Mouse (Mus musculus) heart, postnatal 14 days (tissue): ENCODE measurements around the gene A230050P20Rik. TPM values are rescaled to one million over a fixed set of nuclear protein-coding genes. Genes with fewer than 3 reads are reported as not detected.

Source experiments
- DNase-seq, 2 experiments: peaks; one replicate each; pipeline ENCODE4 v3.0.0; 2021 to 2022
- intact Hi-C: fragments of 180-260 bp; cut with DNase I; formaldehyde crosslinking; loops from one replicate; pipeline ENCODE4 v1.15.1; 2025
- total RNA-seq, 2 experiments: library from RNA; stranded (reverse); gene quantifications; 2 replicates each; pipeline ENCODE4 v1.2.3; 2021

A230050P20Rik gene
- total RNA-seq, 2 experiments from 2014 or later = 4.6 to 5.0 TPM

DNA sequence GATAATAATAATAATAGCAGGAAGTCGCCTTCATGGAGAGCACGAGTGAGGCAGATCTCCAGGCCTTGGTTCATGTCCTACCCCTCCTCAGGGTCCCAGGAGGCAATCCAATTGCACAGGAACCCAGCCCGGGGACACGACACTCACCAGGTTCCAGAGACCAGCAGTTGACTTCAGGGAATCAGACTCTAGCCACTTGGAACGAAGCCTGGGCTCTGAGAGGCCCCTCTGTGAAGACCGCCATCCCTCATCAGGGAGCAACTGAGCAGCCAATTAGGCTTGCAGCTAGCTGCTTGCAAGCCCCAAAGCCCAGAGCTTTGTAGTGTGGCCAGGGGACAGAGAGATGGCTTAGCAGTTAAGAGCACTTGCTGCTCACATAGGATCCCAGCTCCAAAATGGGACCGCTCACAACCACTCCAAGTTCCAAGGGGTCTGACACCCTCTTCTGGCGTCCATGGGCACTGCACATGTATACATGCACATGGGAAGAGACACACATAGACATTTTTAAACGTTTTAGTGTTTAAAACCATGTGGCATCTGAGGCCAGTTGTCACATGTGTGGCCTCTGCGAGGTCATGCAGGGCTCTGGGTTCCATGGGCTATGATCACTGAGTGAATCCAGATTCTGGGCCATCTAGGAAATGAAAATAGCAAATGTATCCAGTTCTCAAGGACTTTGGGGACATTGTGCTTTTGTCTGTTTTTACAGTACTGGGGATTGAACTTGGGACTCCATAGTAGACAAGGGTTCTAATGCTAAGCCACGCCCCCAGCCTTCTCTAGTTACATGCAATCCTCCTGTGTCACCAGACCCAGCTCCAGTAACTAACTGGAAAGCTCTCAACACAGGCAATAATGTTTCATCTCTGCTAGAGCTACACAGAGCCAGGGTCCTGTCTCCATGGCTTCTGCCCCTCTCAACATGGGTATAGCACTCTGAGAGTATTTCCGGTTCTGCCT lies 2.0 kb downstream of the A230050P20Rik start:
- no peak for DNase-seq
- intact Hi-C loops = no loop called here

- intact Hi-C loops = no loop called here
- DNase-seq = no peak
Measured at GRCm38 (mm10) chr9:20872991-20873390, 4.5 kb downstream of the A230050P20Rik start.

- DNase-seq = no peak
- intact Hi-C loops = no loop called here
Measured at GRCm38 (mm10) chr9:20873521-20873920, 5.1 kb downstream of the A230050P20Rik start.

DNA sequence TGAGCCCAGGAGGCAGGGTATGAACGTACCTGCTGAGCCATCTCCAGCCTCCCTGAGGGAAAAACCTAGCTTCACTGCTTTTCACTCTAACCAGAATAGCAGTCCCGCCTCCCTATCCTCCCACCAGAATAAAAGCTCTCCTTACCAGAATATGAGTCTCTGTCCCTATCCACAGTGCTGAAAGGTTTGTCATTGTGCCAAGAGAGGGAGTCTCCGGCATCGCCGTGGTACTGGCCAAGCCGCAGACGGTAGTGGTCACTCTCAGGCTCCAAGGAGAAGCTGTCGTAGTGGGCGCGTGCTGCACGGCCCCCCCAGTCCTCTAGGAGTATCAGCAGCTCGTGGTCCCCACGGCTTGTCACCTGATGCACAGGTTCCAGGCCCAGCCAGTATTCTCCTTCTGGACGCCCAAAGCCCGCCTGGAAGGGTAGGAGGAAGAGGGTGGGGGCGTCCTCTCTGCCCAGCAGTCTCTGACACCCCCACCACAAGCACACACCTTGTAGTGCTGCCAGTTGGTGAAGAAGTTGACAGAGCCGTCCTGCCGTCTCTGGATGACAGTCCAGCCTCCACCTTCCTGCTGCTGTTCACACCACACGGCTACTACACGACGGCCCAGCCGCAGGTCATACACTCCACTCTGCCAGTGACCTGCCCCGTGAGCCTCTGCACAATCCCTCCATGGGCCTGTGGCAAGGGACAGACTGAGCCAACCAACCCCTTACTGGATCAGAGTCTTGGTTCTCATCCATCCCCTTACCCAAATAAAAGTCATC lies 6.8 kb downstream of the A230050P20Rik start:
- peak in 1 of 2 experiments; percentile 29 for DNase-seq
- intact Hi-C loops = no loop called here

GRCm38 (mm10) chr9:20876318-20877117 lies 8.1 kb downstream of the A230050P20Rik start:
- no peak for DNase-seq
- intact Hi-C loops = no loop called here

DNA sequence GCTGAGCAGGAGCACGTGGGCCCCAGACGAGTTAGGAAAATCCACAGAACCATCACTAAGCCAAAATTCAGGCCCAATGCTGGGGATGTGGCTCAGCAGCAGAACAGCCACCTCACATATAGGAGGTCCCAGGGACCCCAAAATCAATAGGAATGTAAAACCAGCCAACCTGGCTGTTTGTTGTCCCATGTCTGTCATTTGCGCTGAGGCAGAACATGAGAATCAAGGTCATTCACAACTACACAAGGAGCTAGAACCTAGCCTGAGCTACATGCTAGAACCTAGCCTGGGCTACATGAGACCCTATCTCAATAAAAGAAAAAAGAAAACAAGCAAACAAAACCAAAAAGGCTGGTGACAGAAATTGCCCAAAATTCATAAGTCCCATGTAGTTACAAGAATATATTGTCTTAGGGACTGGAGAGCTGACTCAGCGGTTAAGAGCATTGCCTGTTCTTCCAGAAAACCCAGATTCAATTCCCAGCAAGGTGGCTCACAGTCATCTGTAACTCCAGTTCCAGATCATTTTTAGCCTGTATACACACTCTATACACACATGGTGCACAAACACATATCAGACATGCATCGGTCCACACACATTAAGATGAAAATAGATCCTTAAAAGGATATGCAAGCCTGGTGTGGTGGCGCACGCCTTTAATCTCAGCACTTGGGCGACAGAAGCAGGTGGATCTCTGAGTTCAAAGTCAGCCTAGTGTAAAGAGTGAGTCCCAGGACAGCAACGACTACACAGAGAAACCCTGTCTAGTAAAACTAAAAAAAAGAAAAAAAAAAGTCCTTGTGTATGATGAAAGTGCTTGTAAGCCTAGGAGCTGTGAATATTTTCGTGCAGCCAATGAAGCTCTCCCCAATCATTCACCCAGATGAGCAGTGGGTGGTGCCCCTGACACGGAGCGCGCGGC lies 8.9 kb downstream of the A230050P20Rik start:
- DNase-seq = no peak
- intact Hi-C loops = no loop called here

DNA sequence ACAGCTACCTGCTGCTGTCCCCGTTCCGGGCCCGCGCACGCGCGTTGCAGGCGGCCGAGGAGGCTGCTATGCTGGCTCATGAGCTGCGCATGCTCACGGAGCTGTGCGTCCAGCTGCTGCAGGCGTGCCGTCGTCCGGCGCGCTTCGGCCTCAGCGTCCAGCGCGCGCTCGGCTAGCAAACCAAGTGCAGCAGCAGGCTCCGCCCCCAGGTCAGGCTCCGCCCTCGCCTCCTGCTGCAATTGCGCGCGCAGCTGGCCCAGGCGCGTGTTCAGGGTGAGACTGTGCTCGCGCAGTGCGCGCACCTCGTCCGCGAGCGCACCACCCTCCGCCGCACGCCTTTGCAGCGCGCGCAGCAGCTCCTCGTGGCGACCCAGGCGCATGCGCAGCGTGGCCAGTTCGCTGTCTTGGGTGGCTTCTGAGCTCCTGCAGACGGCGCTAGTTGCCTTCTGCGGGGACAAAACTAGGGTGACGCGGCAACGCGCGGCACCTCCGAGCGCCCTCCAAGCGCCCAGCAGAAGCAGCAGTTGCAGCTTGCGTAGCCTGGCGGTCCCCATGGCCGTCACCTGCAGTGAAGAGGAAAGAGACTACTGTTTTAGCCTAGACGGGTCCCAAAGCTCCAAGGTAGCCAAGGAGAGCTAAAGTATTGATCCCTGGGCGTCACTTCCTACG lies 9.7 kb downstream of the A230050P20Rik start:
- peak; percentile 100 for DNase-seq
- intact Hi-C loops = no loop called here

GRCm38 (mm10) chr9:20878710-20879065 lies 10.2 kb downstream of the A230050P20Rik start:
- DNase-seq = peak in 1 of 2 experiments; percentile 37
- intact Hi-C loops = no loop called here

GRCm38 (mm10) chr9:20879097-20879792 lies 10.8 kb downstream of the A230050P20Rik start, which contains the start of gene Angptl6:
Gene Angptl6, minus strand, starts transcription at chr9:20879727.
- intact Hi-C loops = no loop called here
- no peak for DNase-seq

GRCm38 (mm10) chr9:20886563-20886962 lies 18.1 kb downstream of the A230050P20Rik start:
- intact Hi-C loops = no loop called here
- DNase-seq = no peak

- DNase-seq = no peak
- intact Hi-C loops = no loop called here
Measured at GRCm38 (mm10) chr9:20887191-20887590, 18.7 kb downstream of the A230050P20Rik start.

- DNase-seq = peak; percentile 93 to 96
- intact Hi-C loops = no loop called here
Measured at GRCm38 (mm10) chr9:20887704-20888385, 19.4 kb downstream of the A230050P20Rik start, which contains the start of gene Ppan. Gene Ppan, plus strand, starts transcription at chr9:20888175.

- intact Hi-C loops = no loop called here
- no peak for DNase-seq
Measured at GRCm38 (mm10) chr9:20888386-20888765, 19.9 kb downstream of the A230050P20Rik start.

- DNase-seq = no peak
- intact Hi-C loops = no loop called here
Measured at GRCm38 (mm10) chr9:20889185-20890141, 21.0 kb downstream of the A230050P20Rik start.

- intact Hi-C loops = no loop called here
Measured at GRCm38 (mm10) chr9:20890411-20890810, 22.0 kb downstream of the A230050P20Rik start.

GRCm38 (mm10) chr9:20891339-20892103 lies 23.1 kb downstream of the A230050P20Rik start:
- intact Hi-C loops = no loop called here
- no peak for DNase-seq

More at GRCm38 (mm10) chr9:20890411-20890810, 22.0 kb downstream of the A230050P20Rik start:
- no peak for DNase-seq
